Mouse (Mus musculus) embryonic facial prominence, embryonic 11.5 days (tissue): ENCODE measurements around the gene Dnajb11. TPM values are rescaled to one million over a fixed set of nuclear protein-coding genes. Genes with fewer than 3 reads are reported as not detected.

ENCODE experiments used
- ATAC-seq: fragments of 200-750 bp; cut with Nextera tagmentation; replicated peaks from 2 replicates; pipeline ENCODE4 v1.8.0; 2017; ENCODE audit warnings: low read depth; ENCODE audit not compliant: insufficient number of reproducible peaks, low FRiP score, low TSS enrichment
- DNase-seq: peaks from one replicate; pipeline ENCODE4 v3.0.0-alpha.2; 2015; ENCODE audit warnings: low spot score
- H3K27ac ChIP-seq: fragments of 300-500 bp; sonication (generic); replicated peaks from 2 replicates; pipeline ENCODE4 v1.5.1; 2014; ENCODE audit warnings: mild to moderate bottlenecking, low read depth, low read length, control low read depth
- H3K27me3 ChIP-seq: fragments of 300-500 bp; sonication (generic); 2 replicates; pipeline ENCODE4 v1.6.1; 2014; ENCODE audit warnings: mild to moderate bottlenecking, low read length, moderate library complexity, mixed read lengths; ENCODE audit not compliant: control insufficient read depth, insufficient read depth
- H3K36me3 ChIP-seq: fragments of 300-500 bp; sonication (generic); replicated peaks from 2 replicates; pipeline ENCODE4 v1.6.1; 2014; ENCODE audit warnings: low read depth, mild to moderate bottlenecking, low read length, moderate library complexity, mixed read lengths; ENCODE audit not compliant: control insufficient read depth, insufficient read depth
- H3K4me1 ChIP-seq: fragments of 300-500 bp; sonication (generic); 2 replicates; pipeline ENCODE4 v1.6.1; 2014; ENCODE audit warnings: low read length, mixed read lengths; ENCODE audit not compliant: control insufficient read depth, insufficient read depth
- H3K4me2 ChIP-seq: fragments of 300-500 bp; sonication (generic); 2 replicates; pipeline ENCODE4 v1.6.1; 2014; ENCODE audit warnings: low read depth, mild to moderate bottlenecking, control low read depth, low read length, moderate library complexity
- H3K4me3 ChIP-seq: fragments of 300-500 bp; sonication (generic); 2 replicates; pipeline ENCODE4 v1.5.1; 2014; ENCODE audit warnings: low read depth, low read length, control low read depth
- H3K9ac ChIP-seq: fragments of 300-500 bp; sonication (generic); replicated peaks from 2 replicates; pipeline ENCODE4 v1.6.1; 2014; ENCODE audit warnings: mild to moderate bottlenecking, control low read depth, low read length
- H3K9me3 ChIP-seq: fragments of 300-500 bp; sonication (generic); replicated peaks from 2 replicates; pipeline ENCODE4 v1.6.1; 2016; ENCODE audit warnings: mild to moderate bottlenecking, low read length, inconsistent platforms, mixed read lengths; ENCODE audit not compliant: control insufficient read depth
- WGBS: fragments of 180-500 bp; shearing (Covaris S2); extraction: QIAGEN DNeasy Blood & Tissue Kit; methylation state at CpG from one replicate; pipeline ENCODE4 v1.1.7; 2014; 5-methylcytosine and 5-hydroxymethylcytosine counted together
- polyA plus RNA-seq: library from polyadenylated mRNA; unstranded; fragments of >200 nt; fragmentation: Nextera tagmentation; extraction: Ambion mirVana; gene quantifications from 2 replicates; pipeline ENCODE4 v1.2.1, GENCODE M21; 2014

The Dnajb11 gene
- polyA plus RNA-seq, 1 experiment from 2014 or later: 115 TPM

DNA sequence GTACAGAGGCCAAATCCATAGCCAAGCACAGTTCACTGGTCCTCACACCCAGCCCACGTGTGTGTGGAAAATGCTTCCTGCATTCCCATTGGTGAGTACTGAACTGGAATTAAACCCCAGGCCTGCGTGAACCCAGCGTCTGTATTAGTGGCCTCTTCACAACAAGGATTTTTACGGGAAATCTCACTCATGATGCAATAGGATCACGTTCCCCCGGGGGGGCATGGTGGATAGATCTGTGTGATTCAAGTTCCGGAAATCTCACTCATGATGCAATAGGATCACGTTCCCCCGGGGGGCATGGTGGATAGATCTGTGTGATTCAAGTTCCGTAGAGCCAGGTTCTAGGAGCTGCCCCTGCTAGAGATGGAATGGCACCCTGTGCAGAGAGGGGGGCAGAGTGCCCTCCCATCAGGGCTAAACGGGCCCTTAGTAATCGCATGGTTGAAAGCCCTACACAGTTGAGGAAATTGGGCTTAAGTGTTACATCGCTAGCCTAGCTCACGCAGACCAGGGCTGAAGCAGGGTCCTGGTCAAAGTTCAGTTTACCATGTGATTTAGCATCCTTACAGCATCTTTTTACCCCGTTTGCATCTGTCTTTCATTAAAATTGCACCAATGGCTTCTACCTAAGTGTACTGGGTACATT lies 61.1 kb downstream of the Dnajb11 start:
- Histone ChIP-seq H3K27me3 (no peaks in the 10 kb centered on the region), H3K4me3 (no peak overlapping the region), H3K27ac (no peak overlapping the region), H3K9ac (no peak overlapping the region), H3K36me3 (no peaks in the 10 kb centered on the region), H3K9me3 (no peaks in the 10 kb centered on the region), H3K4me1 (no peaks in the 10 kb centered on the region), H3K4me2 (no peak overlapping the region)
- ATAC-seq (peak; percentile 67; the same call in 1 of the 2 replicates), DNase-seq (peak; percentile 72)
- WGBS: 44% methylated on average over 15 of the region's 15 CpGs

GRCm38 (mm10) chr16:22919971-22920854 lies 62.6 kb downstream of the Dnajb11 start:
- whole genome bisulfite sequencing: 53% methylated on average over 18 of the region's 18 CpGs
- H3K36me3 ChIP-seq: no peaks in the 10 kb centered on the region
- H3K27me3 ChIP-seq: no peaks in the 10 kb centered on the region
- DNase-seq: peak; percentile 40
- no peak overlapping the region for H3K4me2 ChIP-seq
- H3K9ac ChIP-seq: no peak overlapping the region
- ATAC-seq: no peak
- H3K4me1 ChIP-seq: no peaks in the 10 kb centered on the region
- H3K4me3 ChIP-seq: no peak overlapping the region
- H3K27ac ChIP-seq: no peak overlapping the region
- H3K9me3 ChIP-seq: no peaks in the 10 kb centered on the region

DNA sequence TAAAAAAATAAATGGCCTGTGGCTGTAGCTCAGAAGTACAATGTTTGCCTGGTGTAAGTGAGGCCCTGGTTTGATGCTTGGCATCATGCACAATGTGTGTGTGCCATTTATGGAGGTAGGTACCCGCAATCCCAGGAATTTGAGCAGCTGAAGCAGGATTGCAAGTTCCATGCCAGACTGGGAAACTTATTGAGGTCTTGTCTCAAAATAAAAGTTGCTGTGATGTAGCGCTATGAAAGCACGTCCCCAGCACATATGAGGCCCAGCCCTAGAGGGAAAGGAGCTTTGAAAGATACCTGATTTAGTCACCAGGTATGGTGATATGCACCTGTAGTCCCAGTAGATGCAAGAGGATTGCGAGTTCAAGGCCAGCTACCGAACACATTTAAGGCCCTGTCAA lies 64.1 kb downstream of the Dnajb11 start:
- H3K4me1 ChIP-seq: no peaks in the 10 kb centered on the region
- H3K36me3 ChIP-seq: no peaks in the 10 kb centered on the region
- no peak overlapping the region for H3K27ac ChIP-seq
- no peak overlapping the region for H3K4me3 ChIP-seq
- DNase-seq: no peak
- no peak overlapping the region for H3K4me2 ChIP-seq
- H3K27me3 ChIP-seq: no peaks in the 10 kb centered on the region
- H3K9me3 ChIP-seq: no peaks in the 10 kb centered on the region
- H3K9ac ChIP-seq: no peak overlapping the region
- no peak for ATAC-seq
- whole genome bisulfite sequencing: 91% methylated on average over 5 of the region's 5 CpGs

DNA sequence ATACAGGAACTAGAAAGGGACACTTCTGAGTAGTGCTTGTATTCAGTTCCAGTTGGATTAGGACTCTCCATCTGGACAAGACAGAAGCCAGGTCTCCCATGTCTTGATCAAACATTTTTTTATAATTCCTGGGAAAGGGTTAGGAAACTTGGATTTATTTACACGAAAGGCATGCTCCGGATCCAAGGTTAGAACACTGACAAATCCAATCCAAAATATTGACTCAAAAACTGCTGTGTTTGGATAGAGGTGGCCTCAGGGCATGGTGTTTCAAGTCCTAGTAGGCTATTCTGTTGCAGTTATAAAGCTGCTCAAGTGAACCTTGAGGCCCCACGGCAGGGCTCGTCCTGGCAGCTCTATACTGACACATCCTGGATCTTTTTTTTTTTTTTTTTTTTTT lies 64.8 kb downstream of the Dnajb11 start:
- 73% methylated on average over 4 of the region's 4 CpGs for whole genome bisulfite sequencing
- DNase-seq (no peak), ATAC-seq (no peak)
- no peaks in the 10 kb centered on the region for H3K36me3 ChIP-seq
- H3K9me3 ChIP-seq: no peaks in the 10 kb centered on the region
- H3K27me3 ChIP-seq: no peaks in the 10 kb centered on the region
- H3K9ac ChIP-seq: no peak overlapping the region
- no peak overlapping the region for H3K4me3 ChIP-seq
- H3K4me1 ChIP-seq: no peaks in the 10 kb centered on the region
- no peak overlapping the region for H3K27ac ChIP-seq
- no peak overlapping the region for H3K4me2 ChIP-seq

Other genes starting within 250 kb of the Dnajb11 start
- 0.15 and 0.17 TPM in 2 replicates for gene Dgkg, start 200.6 kb upstream of the Dnajb11 start, polyA plus RNA-seq
- 0.25 and 1.2 TPM in 2 replicates for gene Crygs, start 46.3 kb upstream of the Dnajb11 start, polyA plus RNA-seq
- 37.9 and 40.6 TPM in 2 replicates for gene Tbccd1, start 176 bp upstream of the Dnajb11 start, polyA plus RNA-seq
- gene Ahsg, start 33.4 kb downstream of the Dnajb11 start, polyA plus RNA-seq: 0.17 TPM in 1 of 2 replicates, not detected in the other
- 0.25 TPM in 1 of 2 replicates, not detected in the other for gene Fetub, start 60.5 kb downstream of the Dnajb11 start, polyA plus RNA-seq
- not detected in 2 replicates for gene Hrg, start 93.2 kb downstream of the Dnajb11 start, polyA plus RNA-seq
- not detected in 2 replicates for gene Kng2, start 171.6 kb downstream of the Dnajb11 start, polyA plus RNA-seq
- not detected in 2 replicates for gene Kng1, start 200.0 kb downstream of the Dnajb11 start, polyA plus RNA-seq
- 278 and 280 TPM in 2 replicates for gene Eif4a2, start 249.6 kb downstream of the Dnajb11 start, polyA plus RNA-seq